Mouse (Mus musculus) olfactory bulb, adult 2 months (tissue): Measurements from ENCODE around the gene Kin. TPM values are rescaled to one million over a fixed set of nuclear protein-coding genes. Genes with fewer than 3 reads are reported as not detected.

Source experiments
- H3K27ac ChIP-seq: fragments of 200-500 bp; 2 replicates; pipeline ENCODE4 v1.5.1; 2012; ENCODE audit warnings: low read depth, low read length; ENCODE audit not compliant: insufficient read depth
- H3K4me1 ChIP-seq: fragments of 200-500 bp; 2 replicates; pipeline ENCODE4 v1.6.1; 2012; ENCODE audit warnings: low read length; ENCODE audit not compliant: control insufficient read depth, insufficient read depth
- H3K4me3 ChIP-seq: fragments of 200-500 bp; 2 replicates; pipeline ENCODE4 v1.5.1; 2012; ENCODE audit warnings: mild to moderate bottlenecking, low read depth, low read length, moderate library complexity; ENCODE audit not compliant: insufficient read depth
- CTCF ChIP-seq: fragments of 200-500 bp; IDR thresholded peaks from 2 replicates; pipeline ENCODE4 v1.5.1; 2012; ENCODE audit warnings: low read depth, mild to moderate bottlenecking, low read length, moderate library complexity; ENCODE audit not compliant: insufficient read depth
- POLR2A ChIP-seq: fragments of 200-500 bp; IDR thresholded peaks from 2 replicates; pipeline ENCODE4 v1.6.1; 2012; ENCODE audit warnings: mild to moderate bottlenecking, low read depth, low read length, moderate library complexity; ENCODE audit not compliant: insufficient read depth
- WGBS: fragments of 180-500 bp; shearing (Covaris S2); methylation state at CpG from one replicate; pipeline ENCODE4 v1.1.7; 2018; 5-methylcytosine and 5-hydroxymethylcytosine counted together
- polyA plus RNA-seq: library from polyadenylated mRNA; stranded (reverse); fragments of >200 nt; gene quantifications from 2 replicates; pipeline ENCODE4 v1.2.4, GENCODE M21; 2012; ENCODE audit warnings: low replicate concordance; ENCODE audit not compliant: missing spikeins, insufficient read depth, insufficient read length

Kin gene
- polyA plus RNA-seq, 1 experiment, result not detected

DNA sequence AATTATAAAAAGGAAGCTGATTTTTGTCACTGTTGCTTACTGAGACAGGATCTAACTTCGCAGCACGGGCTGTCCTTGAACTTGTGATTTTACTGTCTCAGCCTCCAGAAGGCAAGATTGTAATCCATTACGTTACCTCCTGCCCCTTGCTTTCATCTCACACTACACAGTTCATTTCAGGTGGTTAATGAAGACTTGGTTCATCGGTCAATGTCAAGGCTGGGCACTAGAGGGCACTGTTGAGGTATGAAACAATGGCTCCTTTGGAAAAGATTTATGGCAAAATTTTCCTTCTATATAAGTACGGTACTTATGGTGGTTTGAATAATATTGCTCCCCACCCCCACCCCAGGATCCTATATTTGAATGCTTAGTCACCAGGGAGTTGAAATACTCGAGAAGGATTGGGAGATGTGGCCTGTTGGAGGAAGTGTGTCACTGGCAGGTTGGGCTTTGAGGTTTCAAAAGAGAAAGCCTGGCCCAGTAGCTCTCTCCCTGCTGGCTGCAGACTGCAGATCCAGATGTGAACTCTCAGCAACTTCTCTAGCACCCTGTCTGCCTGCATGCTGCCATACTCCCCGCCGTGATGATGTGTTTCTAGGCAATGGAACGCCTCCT is 18.3 kb downstream of the Kin start:
- Histone ChIP-seq H3K4me3 (no peak overlapping the region), H3K27ac (no peak overlapping the region), H3K4me1 (no peaks in the 10 kb centered on the region)
- TF ChIP-seq POLR2A (no peak), CTCF (no peak)
- 40% methylated on average over 9 of the region's 9 CpGs for WGBS

DNA sequence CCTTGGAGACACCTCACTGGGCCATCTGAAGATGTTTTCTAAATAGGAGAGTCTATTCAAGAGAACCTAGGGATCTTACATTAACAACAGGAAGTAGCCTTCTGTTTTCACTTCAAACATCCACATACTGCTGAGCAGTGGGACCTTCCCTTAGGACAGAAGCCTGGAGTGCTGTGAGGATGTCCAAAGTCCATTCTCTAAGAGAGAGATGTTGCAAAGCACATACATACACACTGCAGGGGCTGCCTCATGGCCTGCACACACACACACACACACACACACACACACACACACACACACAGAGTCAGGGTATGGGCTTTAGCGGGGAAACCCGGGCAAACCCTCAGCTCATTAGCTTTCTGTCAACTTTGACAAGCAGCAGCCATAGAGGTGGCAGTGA is 20.1 kb downstream of the Kin start:
- no peak overlapping the region for H3K4me3 ChIP-seq
- H3K4me1 ChIP-seq, result no peaks in the 10 kb centered on the region
- WGBS, result 71% methylated on average over 2 of the region's 2 CpGs
- H3K27ac ChIP-seq, result no peak overlapping the region
- TF ChIP-seq CTCF (no peak), POLR2A (no peak)

DNA sequence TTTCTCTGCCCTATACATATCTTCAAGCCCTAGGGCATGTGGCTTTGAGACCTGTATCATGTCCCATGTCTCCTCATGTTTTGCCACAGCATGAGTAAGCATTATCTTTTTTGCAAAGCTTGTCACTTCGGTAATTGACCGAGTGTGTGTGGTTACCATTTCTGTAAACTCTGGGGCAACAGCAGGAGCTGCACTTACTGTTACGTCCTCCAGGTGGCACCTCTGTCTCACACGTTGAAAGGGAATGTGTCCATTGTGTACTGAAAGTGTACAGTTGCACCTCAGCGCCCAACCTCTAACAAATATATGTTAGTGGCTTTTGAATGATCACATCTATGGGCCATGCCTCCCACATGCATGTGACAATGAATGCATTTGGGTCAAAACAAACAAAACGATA is 20.8 kb downstream of the Kin start:
- H3K4me3 ChIP-seq, result no peak overlapping the region
- no peaks in the 10 kb centered on the region for H3K4me1 ChIP-seq
- 35% methylated on average over 6 of the region's 6 CpGs for WGBS
- no peak for TF ChIP-seq POLR2A
- TF ChIP-seq CTCF, result no peak
- H3K27ac ChIP-seq, result no peak overlapping the region

DNA sequence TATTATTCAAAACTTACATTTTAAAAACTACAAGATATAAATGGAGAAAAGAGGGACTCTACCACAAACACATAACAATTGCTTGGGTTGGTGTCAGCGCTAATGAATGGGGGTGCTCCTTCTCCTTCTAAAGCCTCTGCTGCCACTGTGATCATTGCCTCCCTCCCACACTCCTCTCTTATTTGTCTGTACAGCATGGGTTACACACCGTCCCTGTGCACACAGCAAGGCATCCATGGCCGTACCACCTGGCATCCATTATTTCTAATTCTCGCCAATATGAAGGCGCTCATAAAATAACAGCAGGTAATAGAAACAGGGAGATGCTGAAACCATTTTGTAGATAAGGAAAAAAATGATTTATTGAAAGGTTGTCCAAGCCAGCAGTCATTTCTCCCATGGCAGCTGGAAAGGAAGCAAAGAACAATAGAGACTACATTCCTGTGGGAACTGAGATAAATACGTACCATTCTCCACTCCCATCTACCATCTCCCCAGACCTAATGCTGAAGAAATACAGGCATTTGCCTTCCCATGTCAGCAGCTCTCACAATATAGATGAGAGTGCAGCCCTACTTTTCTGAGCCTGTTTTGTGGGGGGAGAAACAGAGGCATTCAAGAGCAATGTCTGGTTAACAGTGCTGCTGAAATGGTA is 28.3 kb downstream of the Kin start:
- Histone ChIP-seq H3K4me1 (no peaks in the 10 kb centered on the region), H3K27ac (no peak overlapping the region), H3K4me3 (no peak overlapping the region)
- TF ChIP-seq CTCF (no peak), POLR2A (no peak)
- WGBS, result 68% methylated on average over 6 of the region's 6 CpGs

DNA sequence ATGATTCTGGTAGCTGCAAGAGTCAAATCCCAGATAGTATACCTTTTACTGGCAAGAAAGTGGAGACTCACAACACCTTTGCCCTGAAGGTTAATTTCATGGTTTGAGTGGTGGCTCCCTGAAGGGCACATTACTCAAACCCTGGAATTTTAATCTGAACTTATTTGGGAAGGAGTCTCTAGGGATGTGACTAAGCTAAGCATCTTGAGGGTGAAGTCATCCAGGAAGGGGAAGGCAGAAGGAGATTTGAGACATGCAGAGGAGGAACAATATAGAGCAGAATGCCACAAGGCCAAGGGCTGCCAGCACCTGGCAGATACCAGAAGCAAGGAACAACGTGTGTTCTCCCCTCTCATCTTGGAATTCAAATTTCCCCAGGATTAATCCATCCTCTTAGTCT is 38.4 kb downstream of the Kin start:
- no peak overlapping the region for H3K27ac ChIP-seq
- TF ChIP-seq CTCF, result no peak
- TF ChIP-seq POLR2A, result no peak
- H3K4me3 ChIP-seq, result no peak overlapping the region
- H3K4me1 ChIP-seq, result no peaks in the 10 kb centered on the region
- 60% methylated on average over 1 of the region's 1 CpGs for WGBS

DNA sequence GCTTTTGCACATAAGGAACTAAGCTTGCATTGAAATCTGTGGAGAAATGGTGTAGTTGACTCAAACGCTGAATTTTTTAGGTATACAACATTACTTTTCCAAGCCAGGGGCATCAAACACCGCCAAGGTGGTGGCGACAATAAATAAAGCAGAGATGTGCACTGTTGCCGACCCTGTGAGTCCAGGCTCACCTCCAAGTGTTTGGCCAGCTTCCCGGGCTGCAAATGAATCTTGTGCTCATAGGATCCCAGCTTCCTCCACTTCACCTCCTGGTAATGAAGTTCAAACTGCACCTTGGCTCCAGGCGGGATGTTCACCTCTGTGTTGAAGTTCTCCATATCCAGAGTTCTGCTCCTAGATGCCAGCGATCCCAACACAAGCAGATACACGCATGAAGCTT is 38.9 kb downstream of the Kin start:
- TF ChIP-seq CTCF (no peak), POLR2A (no peak)

DNA sequence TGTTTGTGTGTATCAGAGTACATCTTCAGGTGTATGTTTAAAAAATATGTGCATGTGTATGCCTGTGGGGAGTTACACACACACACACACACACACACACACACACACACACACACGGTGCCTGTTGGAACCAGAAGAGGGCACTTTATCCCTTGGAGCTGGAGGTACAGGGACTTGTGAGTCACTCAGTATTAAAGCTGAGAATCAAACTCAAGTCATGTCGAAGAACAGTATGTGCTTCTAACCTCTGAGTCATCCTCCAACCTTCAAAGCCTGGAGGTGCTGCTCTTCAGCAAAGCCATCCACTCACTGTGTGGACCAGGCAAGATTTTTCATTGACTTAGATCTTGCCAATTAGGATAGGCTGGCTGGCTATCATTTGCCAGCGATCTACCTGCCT is 41.4 kb downstream of the Kin start:
- no peak overlapping the region for H3K4me3 ChIP-seq
- WGBS, result 48% methylated on average over 3 of the region's 3 CpGs
- TF ChIP-seq POLR2A, result no peak
- TF ChIP-seq CTCF, result no peak
- no peak overlapping the region for H3K27ac ChIP-seq
- no peaks in the 10 kb centered on the region for H3K4me1 ChIP-seq

More for the DNA sequence above, 38.9 kb downstream of the Kin start:
- H3K27ac ChIP-seq, result no peak overlapping the region
- H3K4me1 ChIP-seq, result no peaks in the 10 kb centered on the region
- no peak overlapping the region for H3K4me3 ChIP-seq
- 80% methylated on average over 8 of the region's 8 CpGs for WGBS

DNA sequence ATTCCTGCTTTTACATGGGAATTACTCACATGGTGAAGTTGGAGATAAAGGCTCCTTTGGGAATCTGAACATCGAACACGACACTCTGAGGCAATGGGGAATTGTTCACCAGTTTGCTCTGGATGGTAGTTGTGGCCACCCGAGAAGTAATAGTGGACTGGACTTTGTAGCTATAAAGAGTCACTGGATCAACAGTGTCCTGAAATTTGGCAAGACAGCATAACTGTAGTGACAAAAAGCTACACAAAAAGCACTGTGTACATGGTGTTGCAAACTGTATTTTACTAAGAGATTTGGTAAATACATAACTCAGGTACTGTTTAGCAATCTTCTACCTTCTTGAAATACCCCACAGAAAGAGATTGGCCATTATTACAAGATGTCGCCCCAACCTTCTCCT is 45.7 kb downstream of the Kin start:
- no peaks in the 10 kb centered on the region for H3K4me1 ChIP-seq
- H3K4me3 ChIP-seq, result no peak overlapping the region
- 94% methylated on average over 4 of the region's 4 CpGs for WGBS
- no peak for TF ChIP-seq POLR2A
- no peak for TF ChIP-seq CTCF
- no peak overlapping the region for H3K27ac ChIP-seq

DNA sequence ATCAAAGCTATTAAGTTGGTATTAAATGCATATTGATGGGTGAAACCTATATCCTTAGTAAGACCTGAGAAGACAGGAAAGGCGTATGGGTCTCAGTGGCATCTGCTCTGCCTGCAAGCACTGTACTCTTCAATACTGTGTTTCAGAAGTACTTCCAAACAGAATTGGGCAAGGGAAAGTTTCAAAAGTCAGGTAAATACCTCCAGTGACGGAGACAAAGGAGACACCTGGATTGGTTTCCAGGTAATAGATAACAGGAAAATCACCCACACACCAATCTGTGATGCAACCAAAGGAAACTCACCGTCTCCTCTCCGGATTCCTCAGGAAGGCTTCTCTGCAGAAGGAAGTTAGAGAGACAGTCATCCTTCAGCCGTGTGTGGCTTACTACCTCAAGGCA is 47.1 kb downstream of the Kin start:
- no peak for TF ChIP-seq CTCF
- no peak for TF ChIP-seq POLR2A
- no peak overlapping the region for H3K4me3 ChIP-seq
- H3K4me1 ChIP-seq, result no peaks in the 10 kb centered on the region
- 92% methylated on average over 5 of the region's 5 CpGs for WGBS
- no peak overlapping the region for H3K27ac ChIP-seq

DNA sequence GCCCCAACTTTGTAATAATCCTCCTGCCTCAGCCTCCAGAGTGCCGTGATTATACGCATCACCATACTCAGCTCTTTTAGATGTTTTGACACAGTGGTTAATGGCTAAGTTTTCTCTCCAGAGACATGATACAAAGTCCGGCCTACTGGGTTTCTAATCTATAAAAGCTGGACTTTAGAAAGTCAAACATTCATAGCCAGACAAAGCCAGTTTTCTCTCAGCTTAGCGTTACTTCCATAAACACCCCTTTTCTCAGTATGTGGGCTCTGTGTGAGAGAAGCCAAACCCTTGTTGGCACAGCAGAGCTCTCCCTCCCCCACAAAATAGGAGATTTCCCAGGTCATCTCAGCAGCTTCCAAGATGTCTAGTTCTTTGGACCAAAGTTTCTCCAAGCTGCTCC is 48.2 kb downstream of the Kin start:
- no peaks in the 10 kb centered on the region for H3K4me1 ChIP-seq
- TF ChIP-seq POLR2A (no peak), CTCF (no peak)
- 71% methylated on average over 4 of the region's 4 CpGs for WGBS
- no peak overlapping the region for H3K4me3 ChIP-seq
- no peak overlapping the region for H3K27ac ChIP-seq
